Mouse (Mus musculus) neural tube, embryonic 13.5 days (tissue): Measurements from ENCODE around the gene Capn5. TPM values are rescaled to one million over a fixed set of nuclear protein-coding genes. Genes with fewer than 3 reads are reported as not detected.
A peak's percentile ranks its signal among the peaks of the same experiment; 100 is the strongest.
"Not testable (repeated sequence)": the region's sequence is repeated elsewhere in the genome, so short reads cannot be mapped to it uniquely, and the experiment has no call there.

Experiments
- ATAC-seq: fragments of 200-750 bp; cut with Nextera tagmentation; 2 replicates; pipeline ENCODE4 v1.8.0; 2017; ENCODE audit warnings: low read depth, mild to moderate bottlenecking, moderate TSS enrichment, moderate library complexity
- H3K27ac ChIP-seq: fragments of 300-500 bp; sonication (generic); replicated peaks from 2 replicates; pipeline ENCODE4 v1.5.1; 2015; ENCODE audit warnings: moderate library complexity, mild to moderate bottlenecking, inconsistent platforms
- H3K27me3 ChIP-seq: fragments of 300-500 bp; sonication (generic); 2 replicates; pipeline ENCODE4 v1.6.1; 2015; ENCODE audit warnings: mild to moderate bottlenecking, inconsistent platforms
- H3K36me3 ChIP-seq: fragments of 300-500 bp; sonication (generic); 2 replicates; pipeline ENCODE4 v1.6.1; 2015; ENCODE audit warnings: mild to moderate bottlenecking, inconsistent platforms
- H3K4me1 ChIP-seq: fragments of 300-500 bp; sonication (generic); replicated peaks from 2 replicates; pipeline ENCODE4 v1.6.1; 2015; ENCODE audit warnings: inconsistent platforms
- H3K4me2 ChIP-seq: fragments of 300-500 bp; sonication (generic); 2 replicates; pipeline ENCODE4 v1.6.1; 2015; ENCODE audit warnings: inconsistent platforms, mild to moderate bottlenecking, moderate library complexity
- H3K4me3 ChIP-seq: fragments of 300-500 bp; sonication (generic); 2 replicates; pipeline ENCODE4 v1.5.1; 2015; ENCODE audit warnings: mild to moderate bottlenecking, inconsistent platforms
- H3K9ac ChIP-seq: fragments of 300-500 bp; sonication (generic); 2 replicates; pipeline ENCODE4 v1.6.1; 2015; ENCODE audit warnings: moderate library complexity, mild to moderate bottlenecking, inconsistent platforms
- H3K9me3 ChIP-seq: fragments of 300-500 bp; sonication (generic); 2 replicates; pipeline ENCODE4 v1.6.1; 2016; ENCODE audit warnings: inconsistent platforms
- WGBS: fragments of 180-500 bp; shearing (Covaris S2); methylation state at CpG from one replicate; pipeline ENCODE4 v1.1.7; 2015; 5-methylcytosine and 5-hydroxymethylcytosine counted together
- polyA plus RNA-seq: library from polyadenylated mRNA; unstranded; fragments of >200 nt; fragmentation: Nextera tagmentation; extraction: Ambion mirVana; gene quantifications from 2 replicates; pipeline ENCODE4 v1.2.1, GENCODE M21; 2015

Capn5 gene
- polyA plus RNA-seq, 1 experiment from 2014 or later = 20.8 TPM

DNA sequence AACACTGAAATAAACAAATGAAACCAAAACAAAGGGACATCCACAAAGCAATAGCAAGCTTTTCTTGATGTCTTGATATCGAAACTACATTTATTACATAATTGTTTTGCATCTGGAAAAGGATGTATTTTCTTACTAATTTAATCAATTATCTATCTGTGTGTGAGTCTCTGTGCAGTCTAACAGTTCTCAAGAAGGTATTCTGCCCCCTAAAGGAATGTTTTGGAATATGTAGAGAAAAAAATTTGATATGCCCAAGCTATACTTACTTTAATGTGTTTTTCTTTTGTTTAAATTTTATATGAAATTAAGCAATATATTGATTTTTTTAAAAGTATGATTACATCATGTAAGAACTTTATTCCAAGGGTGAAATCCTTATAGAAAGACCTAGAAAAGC is 12.5 kb upstream of the Capn5 start:
- H3K9ac ChIP-seq = no peak overlapping the region
- WGBS = 89% methylated on average over 1 of the region's 1 CpGs
- H3K4me2 ChIP-seq = no peak overlapping the region
- no peaks in the 10 kb centered on the region for H3K9me3 ChIP-seq
- no peak overlapping the region for H3K27ac ChIP-seq
- ATAC-seq = no peak
- no peak overlapping the region for H3K4me3 ChIP-seq
- H3K36me3 ChIP-seq = no peaks in the 10 kb centered on the region
- peaks cover 46% of the 10 kb centered on the region for H3K27me3 ChIP-seq
- H3K4me1 ChIP-seq = peaks cover 40% of the 10 kb centered on the region

DNA sequence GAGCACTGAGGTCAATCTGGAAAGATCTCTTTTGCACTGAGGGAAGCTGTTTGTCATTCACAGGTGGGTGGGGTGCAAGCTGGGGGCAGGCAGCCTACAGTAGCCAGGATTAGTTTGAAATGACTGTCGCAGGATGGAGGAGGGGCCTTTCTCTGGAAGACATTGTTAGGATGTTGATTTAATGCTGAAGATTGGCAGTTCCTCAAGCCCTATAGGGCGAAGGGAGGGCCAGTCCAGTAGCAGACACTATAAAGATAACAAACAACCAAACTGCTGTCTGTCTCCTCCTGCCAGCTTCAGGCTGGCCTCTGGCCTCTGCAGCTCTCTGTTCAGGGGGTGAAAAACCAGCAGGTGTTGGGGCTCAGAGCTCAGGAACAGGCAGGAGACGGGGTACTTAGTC is 11.7 kb upstream of the Capn5 start:
- Histone ChIP-seq H3K4me2 (no peak overlapping the region), H3K27ac (no peak overlapping the region), H3K4me1 (peaks cover 48% of the 10 kb centered on the region), H3K9ac (no peak overlapping the region), H3K9me3 (no peaks in the 10 kb centered on the region), H3K36me3 (no peaks in the 10 kb centered on the region), H3K4me3 (no peak overlapping the region), H3K27me3 (peaks cover 38% of the 10 kb centered on the region)
- 41% methylated on average over 3 of the region's 3 CpGs for WGBS
- ATAC-seq = no peak

DNA sequence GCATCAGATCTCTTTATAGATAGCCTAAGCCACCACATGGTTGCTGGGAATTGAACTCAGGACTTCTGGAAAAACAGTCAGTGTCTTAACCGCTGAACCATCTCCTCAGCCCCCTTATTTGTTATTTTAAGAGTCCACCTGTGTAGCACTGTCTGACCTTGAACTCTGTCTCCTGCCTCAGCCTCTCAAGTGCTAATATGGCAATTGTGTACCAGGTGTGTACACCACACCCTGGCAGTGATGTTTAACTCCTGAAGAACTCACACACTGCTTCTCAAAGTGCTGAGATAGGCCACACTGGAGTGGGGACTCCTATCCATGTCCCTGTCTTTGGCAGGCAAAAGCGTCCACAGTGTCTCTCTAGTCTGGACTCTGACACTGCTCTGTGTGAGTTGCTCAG is 10.6 kb upstream of the Capn5 start:
- peaks cover 41% of the 10 kb centered on the region for H3K4me1 ChIP-seq
- H3K4me2 ChIP-seq = no peak overlapping the region
- no peaks in the 10 kb centered on the region for H3K9me3 ChIP-seq
- H3K4me3 ChIP-seq = no peak overlapping the region
- ATAC-seq = no peak
- H3K27ac ChIP-seq = no peak overlapping the region
- H3K9ac ChIP-seq = no peak overlapping the region
- no peaks in the 10 kb centered on the region for H3K36me3 ChIP-seq
- H3K27me3 ChIP-seq = peaks cover 27% of the 10 kb centered on the region
- WGBS = 94% methylated on average over 2 of the region's 2 CpGs

DNA sequence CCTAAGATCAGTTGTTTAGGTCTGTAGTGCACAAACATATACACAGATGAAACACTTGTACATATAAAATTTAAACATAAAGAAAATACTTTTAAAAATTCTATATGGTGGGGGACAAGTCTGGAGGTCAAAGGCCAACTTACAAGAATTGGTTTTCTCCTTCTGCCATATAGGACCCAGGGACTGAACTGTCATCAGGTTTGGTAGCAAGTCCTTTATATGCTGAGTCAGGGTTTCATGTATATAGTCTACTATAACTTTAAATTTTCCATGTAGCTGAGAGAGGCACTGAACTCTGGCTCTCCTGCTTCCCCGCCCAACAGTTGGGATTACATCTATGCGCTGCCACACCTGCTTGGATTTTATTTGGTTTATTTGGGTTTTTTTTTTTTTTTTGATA is 10.2 kb upstream of the Capn5 start:
- no peak overlapping the region for H3K4me3 ChIP-seq
- H3K4me1 ChIP-seq = peaks cover 36% of the 10 kb centered on the region
- H3K27ac ChIP-seq = no peak overlapping the region
- H3K36me3 ChIP-seq = no peaks in the 10 kb centered on the region
- H3K9ac ChIP-seq = no peak overlapping the region
- no peak for ATAC-seq
- H3K4me2 ChIP-seq = no peak overlapping the region
- H3K27me3 ChIP-seq = peaks cover 22% of the 10 kb centered on the region
- WGBS = 95% methylated on average over 2 of the region's 2 CpGs
- no peaks in the 10 kb centered on the region for H3K9me3 ChIP-seq

DNA sequence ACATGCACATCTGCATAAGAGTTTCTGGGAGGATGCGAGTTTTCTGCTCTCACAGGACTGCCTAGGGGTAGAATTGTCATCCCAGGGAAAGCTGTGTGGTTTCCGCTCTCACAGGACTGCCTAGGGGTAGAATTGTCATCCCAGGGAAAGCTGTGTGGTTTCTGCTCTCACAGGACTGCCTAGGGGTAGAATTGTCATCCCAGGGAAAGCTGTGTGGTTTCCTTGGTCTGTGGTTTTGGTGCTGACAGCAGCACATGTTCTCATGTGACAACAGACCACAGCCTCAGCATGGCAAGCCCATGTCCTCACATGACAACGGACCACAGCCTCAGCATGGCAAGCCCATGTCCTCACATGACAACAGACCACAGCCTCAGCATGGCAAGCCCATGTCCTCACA is 9.3 kb upstream of the Capn5 start:
- not testable (repeated sequence) for H3K36me3 ChIP-seq, H3K4me3 ChIP-seq, H3K4me2 ChIP-seq, H3K9me3 ChIP-seq, ATAC-seq, H3K9ac ChIP-seq
- WGBS = 60% methylated on average over 3 of the region's 3 CpGs
- Histone ChIP-seq H3K4me1 (peaks cover 34% of the 10 kb centered on the region), H3K27ac (peak overlapping the region; percentile 77), H3K27me3 (peaks cover 13% of the 10 kb centered on the region)

DNA sequence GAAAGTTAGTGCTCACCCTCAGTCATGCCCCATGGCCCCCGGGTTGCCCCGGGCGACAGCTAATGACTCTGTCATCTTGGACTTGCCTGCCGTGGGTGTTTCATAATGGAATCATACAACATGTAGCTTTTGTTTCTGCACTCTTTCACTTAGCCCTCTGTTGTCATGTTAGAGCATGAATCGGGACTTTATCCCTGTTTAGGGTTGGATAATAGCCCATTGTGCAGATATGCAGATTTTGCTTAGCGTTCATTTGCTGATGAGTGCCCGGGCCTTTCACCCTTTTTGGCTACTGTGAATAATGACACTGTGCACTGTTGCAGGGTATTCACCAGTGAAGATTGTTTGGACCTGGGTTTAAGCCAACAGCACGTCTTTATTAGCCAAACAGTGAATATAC is 8.6 kb upstream of the Capn5 start:
- WGBS = 21% methylated on average over 8 of the region's 8 CpGs
- Histone ChIP-seq H3K4me2 (no peak overlapping the region), H3K36me3 (no peaks in the 10 kb centered on the region), H3K4me3 (no peak overlapping the region), H3K9me3 (no peaks in the 10 kb centered on the region), H3K27ac (peak overlapping the region; percentile 81), H3K9ac (no peak overlapping the region), H3K27me3 (peaks cover 6% of the 10 kb centered on the region), H3K4me1 (peaks cover 34% of the 10 kb centered on the region)
- ATAC-seq = peak; percentile 77

DNA sequence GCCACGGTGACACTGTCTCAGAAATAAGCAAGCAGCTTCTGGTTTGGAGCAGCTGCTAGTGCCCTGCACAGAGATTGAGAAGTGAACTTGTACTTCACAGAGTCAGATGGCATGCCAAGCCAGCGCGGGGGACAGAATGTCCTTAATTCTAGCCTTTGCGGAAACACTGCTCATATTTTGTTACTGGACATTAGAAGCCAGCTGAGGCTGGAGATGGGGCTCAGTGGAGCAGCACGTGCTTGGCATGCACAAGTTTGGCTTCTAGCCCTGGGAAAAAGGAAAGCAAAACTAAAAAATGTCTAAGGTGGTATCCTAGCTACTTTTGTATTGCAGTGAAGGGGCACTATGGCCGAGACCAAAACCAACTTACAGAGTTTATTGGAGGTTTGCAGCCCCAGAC is 7.3 kb upstream of the Capn5 start:
- H3K4me1 ChIP-seq = peaks cover 34% of the 10 kb centered on the region
- H3K27me3 ChIP-seq = no peaks in the 10 kb centered on the region
- H3K4me3 ChIP-seq = no peak overlapping the region
- peak; percentile 16; the same call in 1 of the 2 replicates for ATAC-seq
- H3K9ac ChIP-seq = no peak overlapping the region
- no peak overlapping the region for H3K4me2 ChIP-seq
- H3K27ac ChIP-seq = peak overlapping the region; percentile 81
- no peaks in the 10 kb centered on the region for H3K9me3 ChIP-seq
- 53% methylated on average over 6 of the region's 6 CpGs for WGBS
- H3K36me3 ChIP-seq = no peaks in the 10 kb centered on the region

DNA sequence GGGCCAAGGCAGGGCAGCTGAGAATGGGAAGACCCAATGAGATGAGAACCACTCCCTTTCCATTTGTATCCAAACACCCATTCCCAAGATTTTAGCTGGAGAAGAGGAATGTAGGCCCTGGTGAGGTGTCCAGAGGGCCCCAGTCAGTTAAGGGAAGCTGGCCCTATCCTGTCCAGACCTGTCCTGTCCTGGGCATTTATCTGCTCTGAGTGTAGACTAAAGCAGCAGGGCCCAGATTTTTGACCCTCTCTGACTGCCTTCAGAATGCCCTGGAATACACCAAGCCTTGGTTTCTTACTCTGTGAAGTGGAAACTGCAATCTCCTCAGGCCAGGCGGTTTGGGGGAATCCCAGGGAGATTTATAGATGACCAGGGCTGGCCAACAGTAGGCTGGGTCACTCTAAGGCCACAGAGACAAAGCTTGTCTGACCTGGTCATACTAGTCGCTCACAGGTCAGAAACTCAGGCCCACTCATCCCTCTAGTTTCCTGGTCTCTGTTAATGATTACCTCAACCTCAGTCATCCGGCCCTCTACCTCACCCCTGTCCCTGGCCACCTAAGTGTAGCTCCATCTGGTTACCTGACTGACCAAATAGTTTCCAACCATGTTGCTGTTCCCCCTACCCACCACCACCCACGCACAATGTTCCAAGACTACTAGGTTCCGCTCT is 622 bp upstream of the Capn5 start:
- Histone ChIP-seq H3K36me3 (no peaks in the 10 kb centered on the region), H3K9me3 (no peaks in the 10 kb centered on the region), H3K4me1 (peaks cover 39% of the 10 kb centered on the region), H3K9ac (peak overlapping the region; percentile 83), H3K4me2 (peak overlapping the region; percentile 67), H3K27me3 (no peaks in the 10 kb centered on the region), H3K27ac (0 out of 2 replicates have a peak overlapping the region, but pooled peaks have one; percentile 33), H3K4me3 (peak overlapping the region; percentile 84)
- 72% methylated on average over 5 of the region's 5 CpGs for WGBS
- peak; percentile 15; the same call in 1 of the 2 replicates for ATAC-seq

DNA sequence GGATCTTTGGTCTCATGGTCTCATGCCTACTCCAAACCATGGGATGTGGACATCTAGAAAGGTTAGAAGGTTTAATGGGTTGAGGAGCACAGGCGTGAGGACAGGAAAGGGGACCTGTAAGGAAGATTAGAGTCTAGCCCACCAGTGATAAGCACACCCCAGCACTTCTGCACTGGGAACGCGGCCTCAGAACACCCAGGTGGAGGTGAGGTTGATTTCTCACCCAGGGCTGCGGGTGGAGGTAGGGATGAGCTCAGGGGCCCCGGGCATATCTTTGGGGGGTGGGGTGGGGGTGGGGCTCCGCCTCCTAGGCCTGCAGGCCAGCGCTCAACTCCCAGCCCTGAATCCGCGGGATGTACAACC is 527 bp downstream of the Capn5 start:
- peak overlapping the region; percentile 67 for H3K4me2 ChIP-seq
- H3K4me3 ChIP-seq = peak overlapping the region; percentile 84
- peaks cover 45% of the 10 kb centered on the region for H3K4me1 ChIP-seq
- peak overlapping the region; percentile 33 for H3K27ac ChIP-seq
- peak overlapping the region; percentile 83 for H3K9ac ChIP-seq
- 9% methylated on average over 9 of the region's 9 CpGs for WGBS
- H3K27me3 ChIP-seq = no peaks in the 10 kb centered on the region
- no peaks in the 10 kb centered on the region for H3K9me3 ChIP-seq
- ATAC-seq = peak; percentile 64; the same call in 1 of the 2 replicates
- no peaks in the 10 kb centered on the region for H3K36me3 ChIP-seq

DNA sequence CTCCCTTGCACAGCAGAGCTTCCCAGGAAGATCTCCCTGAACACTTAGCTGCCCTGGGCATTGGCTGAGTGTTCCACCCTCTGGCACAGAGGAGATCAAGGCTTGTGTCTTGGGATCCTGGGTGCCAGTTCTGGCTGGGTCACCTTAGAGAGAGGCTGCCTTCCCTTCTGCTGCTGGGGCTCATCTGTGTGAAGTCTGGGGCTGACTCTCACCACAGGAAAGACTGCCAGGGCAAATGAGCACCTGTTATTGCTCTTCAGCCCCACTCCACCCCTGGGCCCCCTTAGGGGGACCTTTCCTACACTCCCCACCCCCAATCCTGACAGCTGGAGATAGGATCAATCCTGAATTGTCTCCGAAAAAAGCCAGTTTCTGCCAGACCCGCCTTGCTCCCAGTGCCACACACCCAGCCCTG is 996 bp downstream of the Capn5 start:
- no peak overlapping the region for H3K27ac ChIP-seq
- peak overlapping the region; percentile 83 for H3K9ac ChIP-seq
- H3K27me3 ChIP-seq = no peaks in the 10 kb centered on the region
- no peaks in the 10 kb centered on the region for H3K36me3 ChIP-seq
- H3K4me3 ChIP-seq = peak overlapping the region; percentile 84
- WGBS = 45% methylated on average over 2 of the region's 2 CpGs
- H3K9me3 ChIP-seq = no peaks in the 10 kb centered on the region
- peak overlapping the region; percentile 67 for H3K4me2 ChIP-seq
- peaks cover 45% of the 10 kb centered on the region for H3K4me1 ChIP-seq
- peak; percentile 15 for ATAC-seq

DNA sequence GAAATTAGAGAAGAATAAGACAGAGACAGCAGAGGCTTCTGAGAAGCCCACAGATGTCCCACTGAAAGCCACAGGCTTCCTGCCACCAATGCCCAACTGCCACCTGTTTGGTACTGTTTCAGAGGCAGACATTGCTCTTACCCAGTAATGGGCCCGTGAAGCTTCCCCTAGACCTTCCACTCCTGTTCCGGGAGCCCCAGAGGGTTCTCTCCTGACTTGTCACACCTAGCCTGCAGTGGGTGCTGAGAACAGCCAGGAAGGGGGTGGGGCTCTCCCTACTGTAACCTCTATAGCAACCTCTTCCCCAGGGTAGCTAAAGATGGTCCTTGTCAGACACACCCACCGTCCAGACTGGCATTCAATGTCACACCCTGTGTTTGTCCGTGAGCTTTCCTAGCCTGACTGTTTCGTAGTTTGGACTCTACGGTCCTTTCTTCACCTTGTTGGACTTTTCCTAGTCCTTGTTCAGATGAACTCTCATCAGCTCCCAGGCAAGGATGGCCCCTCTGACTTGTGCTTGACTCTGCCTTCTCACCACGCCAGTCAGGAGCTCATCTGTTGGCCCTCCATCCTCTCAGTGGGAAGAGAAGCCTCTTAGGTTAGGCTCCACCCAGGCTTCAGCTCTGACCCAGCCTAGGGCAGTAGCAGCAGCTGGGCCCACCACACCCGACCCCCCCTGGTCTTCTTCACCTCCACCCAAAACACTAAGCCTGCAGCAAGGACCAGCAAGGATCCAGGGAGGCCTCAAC is 1.6 kb downstream of the Capn5 start:
- ATAC-seq = no peak
- 75% methylated on average over 8 of the region's 8 CpGs for WGBS
- H3K4me3 ChIP-seq = peak overlapping the region; percentile 84
- H3K4me2 ChIP-seq = peak overlapping the region; percentile 67
- no peaks in the 10 kb centered on the region for H3K9me3 ChIP-seq
- H3K9ac ChIP-seq = peak overlapping the region; percentile 83
- H3K27ac ChIP-seq = no peak overlapping the region
- no peaks in the 10 kb centered on the region for H3K36me3 ChIP-seq
- no peaks in the 10 kb centered on the region for H3K27me3 ChIP-seq
- H3K4me1 ChIP-seq = peaks cover 48% of the 10 kb centered on the region

DNA sequence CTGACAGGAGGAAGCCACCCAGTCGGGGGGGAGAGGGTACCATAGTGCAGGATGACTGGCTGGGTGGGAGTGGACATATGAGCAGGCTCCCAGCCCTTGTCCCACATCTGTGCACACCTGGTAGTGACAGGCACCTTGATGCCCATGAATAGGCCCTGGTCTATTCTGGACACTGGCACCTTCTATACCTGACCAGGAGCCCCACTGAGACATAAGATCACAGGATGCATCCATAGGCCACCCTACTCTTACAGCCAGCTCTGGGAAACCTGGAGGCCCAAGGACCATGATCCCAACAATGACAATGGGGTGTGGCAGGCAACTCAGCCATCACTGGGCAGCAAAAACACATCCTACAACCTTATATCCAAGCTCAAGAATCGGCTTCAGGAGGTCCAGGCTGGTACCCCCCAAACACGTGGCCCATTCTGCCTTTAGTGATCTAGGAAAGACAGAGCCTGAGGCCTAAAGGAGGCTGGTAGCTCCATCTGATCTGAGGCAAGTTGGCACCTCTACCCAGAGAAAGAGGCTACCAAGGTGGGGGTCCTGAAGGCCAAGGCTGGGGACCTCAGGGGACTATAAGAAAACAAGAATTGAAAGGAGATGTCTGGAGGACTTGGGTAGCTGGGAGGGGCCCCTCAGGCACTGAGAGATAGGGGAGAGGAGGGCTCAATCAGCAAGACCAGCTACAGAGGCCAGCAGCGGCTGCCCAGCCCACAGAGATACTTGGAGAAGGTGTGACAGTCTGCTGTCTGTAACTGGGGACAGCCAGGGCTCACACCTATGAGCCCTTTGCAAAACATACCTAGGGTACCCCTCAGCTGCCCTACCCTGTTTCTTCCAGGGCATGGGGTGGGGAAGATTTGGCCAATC is 3.0 kb downstream of the Capn5 start:
- 79% methylated on average over 4 of the region's 4 CpGs for WGBS
- H3K4me3 ChIP-seq = no peak overlapping the region
- H3K36me3 ChIP-seq = no peaks in the 10 kb centered on the region
- no peaks in the 10 kb centered on the region for H3K9me3 ChIP-seq
- H3K27me3 ChIP-seq = no peaks in the 10 kb centered on the region
- H3K27ac ChIP-seq = no peak overlapping the region
- 0 out of 2 replicates have a peak overlapping the region, but pooled peaks have one; percentile 27 for H3K9ac ChIP-seq
- H3K4me1 ChIP-seq = peaks cover 56% of the 10 kb centered on the region
- no peak for ATAC-seq
- no peak overlapping the region for H3K4me2 ChIP-seq
